In genomic region chr5:138820717-138821332, GRCm38 (mm10) we compare ENCODE assay signal across 8 mouse cellular contexts. TPM values are rescaled to one million over a fixed set of nuclear protein-coding genes. Genes with fewer than 3 reads are reported as not detected.
DNase-seq lines count a peak whose midpoint lies in the region; ATAC-seq and TF ChIP-seq lines count a peak whose summit lies in the region.
"Had no signal": no experiment of that assay in that cellular context is flagged by ENCODE, and none has a peak within 500 bp of the region (broad histone marks: within the 10 kb centered on the region; RNA-seq: fewer than 3 reads in every experiment).

No protein-coding gene starts in this region.

- H3K4me3 ChIP-seq in testis, adult 2 months (ENCODE audit: control insufficient read depth, low read depth, low read length), result peak overlapping the region; percentile 56
- peak overlapping the region; percentile 8; the same call in 1 of the 2 replicates for H3K4me3 ChIP-seq in liver, embryonic 15.5 days (replicated peaks)

- peak overlapping the region; percentile 48 for H3K4me2 ChIP-seq in liver, embryonic 15.5 days

- 4% methylated on average over 39 of the region's 39 CpGs for WGBS in liver, embryonic 15.5 days (ENCODE audit: insufficient replicate concordance)

- H3K9ac ChIP-seq in liver, embryonic 15.5 days, result no peak overlapping the region

- no peak for TF ChIP-seq CTCF in testis, adult 2 months (IDR thresholded peaks at IDR 0.05; ENCODE audit: control insufficient read depth, insufficient read depth, insufficient replicate concordance, low read depth, low read length)

- no peaks in the 10 kb centered on the region for H3K9me3 ChIP-seq in liver, embryonic 15.5 days (replicated peaks)

- H3K27me3 ChIP-seq in testis, adult 2 months (ENCODE audit: control insufficient read depth, insufficient read depth, low read length), result no peaks in the 10 kb centered on the region
- peaks cover 58% of the 10 kb centered on the region for H3K27me3 ChIP-seq in liver, embryonic 15.5 days

- peak; percentile 64 for ATAC-seq in granulocyte monocyte progenitor cell, adult 5-6 weeks (replicated peaks; ENCODE audit: poor library complexity, severe bottlenecking)
- no peak for ATAC-seq in liver, embryonic 15.5 days (ENCODE audit: insufficient read depth)

- H3K27ac ChIP-seq in testis, adult 2 months (ENCODE audit: control insufficient read depth, insufficient read depth, low read depth, low read length), result no peak overlapping the region
- no peak overlapping the region for H3K27ac ChIP-seq in liver, embryonic 15.5 days (replicated peaks)
- H3K27ac ChIP-seq: macrophage had no signal

- no peaks in the 10 kb centered on the region for H3K36me3 ChIP-seq in testis, adult 2 months (ENCODE audit: control insufficient read depth, insufficient read depth, low read length)
- no peaks in the 10 kb centered on the region for H3K36me3 ChIP-seq in liver, embryonic 15.5 days (replicated peaks)

- H3K4me1 ChIP-seq in testis, adult 2 months (ENCODE audit: control insufficient read depth, insufficient read depth, low read length), result peaks cover 10% of the 10 kb centered on the region
- H3K4me1 ChIP-seq in liver, embryonic 15.5 days (replicated peaks), result peaks cover 5% of the 10 kb centered on the region; the same call in 1 of the 2 replicates

- no peak for DNase-seq in testis, postnatal 14 days (ENCODE audit: low spot score)
- no peak for DNase-seq in layer of hippocampus, adult 11-12 months (ENCODE audit: low spot score)
- DNase-seq in frontal cortex, postnatal 10 days (ENCODE audit: low spot score in 2 of 2), result no peak
- no peak for DNase-seq in cerebellum, postnatal 4 days (ENCODE audit: low spot score in 2 of 2)

- no peak for TF ChIP-seq POLR2A in testis, adult 2 months (IDR thresholded peaks at IDR 0.05; ENCODE audit: control insufficient read depth, low read depth, low read length)

RNA-seq across cellular contexts. Expression of gene Gm5294, which starts 0.9 kb away (rescaled TPM):
- polyA plus RNA-seq in testis, adult 2 months (2012; rRNA removed), result 2.3 and 4.2 TPM in 2 replicates
- total RNA-seq in granulocyte monocyte progenitor cell, adult 5-6 weeks (2014; fragmentation: Nextera tagmentation), result not detected in 2 replicates
- 0.52 TPM in 2 replicates for total RNA-seq in granulocyte monocyte progenitor cell, adult 5-6 weeks (2017)
- polyA plus RNA-seq in liver, embryonic 15.5 days (2015; fragmentation: Nextera tagmentation; extraction: Ambion mirVana), result not detected in 2 replicates
- polyA plus RNA-seq: macrophage had no signal
